Mouse (Mus musculus): Measurements from ENCODE around the gene Mok.

The Mok gene

GRCm38 (mm10) chr12:110850010-110850928 is 9.5 kb upstream of the Mok start, which contains the start of gene Zfp839:
TSS of gene Zfp839 (plus strand) at chr12:110850253.
- peak; percentile 93 for DNase-seq (ENCODE audit: low read depth, low spot score)

GRCm38 (mm10) chr12:110846191-110846765 is 5.5 kb upstream of the Mok start:
- no peak for DNase-seq (ENCODE audit: low read depth, low spot score)

- DNase-seq (ENCODE audit: low read depth, low spot score) = peak; percentile 94
Measured at GRCm38 (mm10) chr12:110845131-110845880, 4.6 kb upstream of the Mok start.

GRCm38 (mm10) chr12:110844227-110845130 is 3.7 kb upstream of the Mok start:
- peak; percentile 31 for DNase-seq (ENCODE audit: low read depth, low spot score)

DNA sequence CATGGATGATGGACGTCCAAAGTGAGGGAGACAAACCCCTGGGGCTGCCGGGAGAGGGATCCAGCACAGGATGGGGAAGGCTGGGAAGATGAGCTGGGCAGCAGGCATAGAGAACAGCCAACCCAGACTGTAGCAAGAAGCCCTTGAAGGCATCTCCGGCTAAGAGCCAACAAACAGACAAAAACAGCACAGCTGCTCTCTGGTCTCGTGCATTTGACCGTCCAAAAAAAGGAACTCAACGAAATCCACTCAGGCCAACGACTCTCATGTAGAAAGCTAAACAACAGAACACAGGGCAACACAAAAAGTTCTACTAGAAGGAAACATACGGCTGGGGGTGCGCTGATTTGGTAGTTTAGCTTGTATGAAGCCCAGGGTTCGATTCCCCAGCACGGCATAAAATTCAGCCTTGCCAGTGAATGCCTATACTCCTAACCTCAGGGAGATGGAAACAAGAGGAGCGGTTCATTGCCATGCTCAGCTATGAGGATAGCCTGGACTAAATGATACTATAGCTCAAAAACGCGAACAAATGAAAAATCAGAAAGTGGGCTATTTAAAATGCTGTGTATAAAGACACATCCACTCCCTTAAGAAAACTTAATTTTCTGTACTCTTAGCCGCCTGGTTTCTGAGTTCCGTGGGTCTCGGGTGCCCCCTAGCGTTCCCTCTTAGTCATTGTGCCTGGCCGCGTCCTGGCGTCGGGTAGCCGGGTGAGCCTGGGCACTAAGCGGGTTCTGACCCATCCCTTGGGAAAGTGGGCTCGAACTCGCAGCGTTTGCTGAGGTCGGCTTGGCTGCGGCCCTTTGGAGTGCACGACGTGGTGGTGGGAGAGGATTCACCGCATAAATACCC is 2.7 kb upstream of the Mok start:
- DNase-seq (ENCODE audit: low read depth, low spot score) = peak; percentile 82

DNA sequence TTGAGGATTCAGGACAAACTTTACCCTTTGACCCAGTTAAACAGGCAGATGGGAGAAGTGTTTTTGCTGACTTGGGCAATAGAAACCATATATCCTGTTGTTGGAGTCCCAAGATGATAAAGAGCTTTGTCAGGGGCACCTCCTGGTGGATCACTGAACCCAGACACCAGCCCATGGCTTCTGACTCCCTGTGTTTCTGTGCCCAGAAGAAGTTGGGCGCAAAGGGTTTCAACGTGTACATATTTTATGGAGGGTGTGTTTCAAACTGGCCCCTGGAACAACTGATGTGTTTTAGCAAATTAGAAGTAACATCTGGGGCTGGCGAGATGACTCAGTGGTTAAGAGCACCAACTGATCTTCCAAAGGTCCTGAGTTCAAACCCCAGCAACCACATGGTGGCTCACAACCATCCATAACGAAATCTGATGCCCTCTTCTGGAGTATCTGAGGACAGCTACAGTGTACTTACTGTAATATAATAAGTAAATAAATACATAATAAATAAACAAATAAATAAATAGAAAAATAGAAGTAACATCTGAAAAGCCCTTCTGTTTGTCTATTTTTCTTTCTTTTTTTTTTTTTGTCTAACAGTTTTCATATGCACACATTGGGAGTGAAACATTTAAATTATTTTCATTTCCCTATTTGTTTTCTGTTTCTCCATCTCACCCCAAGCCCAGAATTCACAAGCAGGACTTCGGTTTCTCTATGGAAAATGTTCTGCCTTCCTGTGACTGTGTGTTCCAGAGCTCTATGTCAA is 1.2 kb upstream of the Mok start:
- no peak for DNase-seq (ENCODE audit: low read depth, low spot score)

DNA sequence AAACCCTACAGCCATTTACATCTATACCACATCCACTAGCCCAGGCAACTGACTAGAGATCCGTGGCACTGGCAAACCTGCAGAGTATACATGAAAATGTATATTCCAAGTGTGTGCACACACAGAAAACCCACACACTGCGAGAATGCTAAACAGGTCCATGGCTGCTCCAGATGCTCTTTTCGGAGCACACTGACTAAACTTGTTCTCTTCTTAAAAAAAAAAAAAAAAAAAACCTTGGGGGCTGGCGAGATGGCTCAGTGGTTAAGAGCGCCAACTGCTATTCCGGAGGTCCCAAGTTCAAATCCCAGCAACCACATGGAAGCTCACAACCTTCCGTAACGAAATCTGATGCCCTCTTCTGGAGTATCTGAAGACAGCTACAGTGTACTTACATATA is 2.9 kb downstream of the Mok start:
- DNase-seq (ENCODE audit: low read depth, low spot score) = no peak

DNA sequence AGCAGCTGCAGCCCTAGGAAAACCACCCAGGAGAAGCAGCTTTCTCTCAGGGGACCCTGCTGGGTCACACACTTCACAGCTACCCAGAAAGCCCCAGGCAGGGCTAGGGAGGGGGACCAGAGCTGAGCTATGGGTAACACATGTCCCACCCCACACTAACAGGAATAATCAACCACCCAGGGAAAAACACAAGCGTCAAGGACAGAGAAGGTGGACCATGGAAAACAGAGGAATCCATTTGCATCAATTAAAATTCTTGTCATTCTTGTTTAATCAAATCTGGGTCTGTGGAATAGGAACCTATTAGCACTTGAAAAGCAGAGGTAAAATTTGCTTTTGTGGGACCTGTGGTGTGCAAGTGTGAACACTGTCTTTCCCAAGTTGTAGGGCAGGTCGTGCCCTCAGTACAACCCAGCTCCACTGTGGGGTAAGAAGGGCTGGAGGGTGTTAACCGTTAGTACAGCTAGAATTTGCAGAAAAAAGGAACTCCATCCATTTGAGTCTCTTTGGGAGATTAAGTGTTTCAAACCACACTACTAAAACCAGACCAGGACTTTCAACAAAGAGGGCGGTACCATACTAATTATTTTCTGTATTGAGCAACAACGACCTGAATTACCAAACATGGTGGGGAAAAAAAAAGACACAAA is 3.4 kb downstream of the Mok start:
- no peak for DNase-seq (ENCODE audit: low read depth, low spot score)

- no peak for DNase-seq (ENCODE audit: low read depth, low spot score)
Measured at GRCm38 (mm10) chr12:110836729-110837128, 4.0 kb downstream of the Mok start.

GRCm38 (mm10) chr12:110835182-110835581 is 5.6 kb downstream of the Mok start:
- DNase-seq (ENCODE audit: low read depth, low spot score) = no peak

GRCm38 (mm10) chr12:110830293-110831024 is 10.3 kb downstream of the Mok start:
- no peak for DNase-seq (ENCODE audit: low read depth, low spot score)

GRCm38 (mm10) chr12:110828908-110829307 is 11.8 kb downstream of the Mok start:
- DNase-seq (ENCODE audit: low read depth, low spot score) = no peak

DNA sequence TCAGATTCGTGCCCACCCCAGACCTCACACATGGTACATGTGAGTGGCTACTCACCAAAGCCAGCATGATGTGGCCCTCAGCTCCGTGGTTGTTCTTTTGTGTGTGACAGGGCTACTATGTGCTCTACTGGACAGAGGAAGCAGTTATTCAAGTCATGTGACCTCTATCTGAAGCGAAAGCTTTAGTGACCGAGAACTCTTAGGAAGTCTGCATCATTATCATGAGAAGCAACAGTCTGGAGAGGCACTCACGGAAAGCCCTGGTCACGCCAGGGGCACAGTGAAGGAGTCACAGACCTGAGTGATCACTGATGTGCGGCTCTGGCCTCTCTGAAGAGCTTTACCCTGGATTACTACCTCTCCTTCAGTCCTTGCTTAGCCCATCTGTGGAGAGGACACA is 18.4 kb downstream of the Mok start:
- no peak for DNase-seq (ENCODE audit: low read depth, low spot score)

GRCm38 (mm10) chr12:110821787-110822186 is 19.0 kb downstream of the Mok start:
- DNase-seq (ENCODE audit: low read depth, low spot score) = no peak

DNA sequence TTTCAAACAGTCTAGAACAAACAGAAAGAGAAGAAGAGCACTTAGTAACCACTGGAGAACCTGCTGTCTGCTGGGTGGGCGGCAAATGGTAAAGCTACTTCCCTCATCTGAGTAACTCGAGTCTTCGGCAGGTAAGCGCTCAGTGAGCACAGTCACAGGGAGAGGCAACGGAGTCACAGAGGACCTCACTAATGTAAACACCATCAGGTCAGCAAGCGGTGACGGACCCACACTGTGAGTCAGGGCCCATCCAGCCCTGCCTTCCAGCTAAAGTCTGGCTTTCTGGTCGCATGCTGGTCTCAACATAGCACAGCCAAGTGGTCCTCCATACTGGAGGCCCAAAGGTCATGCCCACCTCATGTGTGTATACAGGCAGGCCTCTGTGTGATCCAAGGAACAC is 21.4 kb downstream of the Mok start:
- DNase-seq (ENCODE audit: low read depth, low spot score) = no peak

DNA sequence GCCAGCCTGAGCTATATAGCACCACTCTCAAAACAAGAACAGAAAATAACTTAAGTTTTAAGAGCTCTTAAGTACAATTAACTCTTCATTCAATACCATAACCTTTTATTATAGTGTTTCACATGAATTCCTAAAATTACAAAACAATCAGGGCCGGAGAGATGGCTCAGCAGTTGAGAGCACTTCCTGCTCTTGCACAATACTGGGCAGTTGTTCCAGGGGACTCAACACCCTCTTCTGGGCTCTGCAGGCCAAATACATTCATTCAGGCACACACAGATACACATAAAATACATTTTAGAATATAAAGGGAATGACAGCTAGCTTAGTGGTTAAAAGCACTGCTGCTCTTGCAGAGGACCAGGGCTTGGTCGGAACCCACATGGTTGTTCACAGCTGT is 23.9 kb downstream of the Mok start:
- no peak for DNase-seq (ENCODE audit: low read depth, low spot score)

GRCm38 (mm10) chr12:110814924-110815323 is 25.8 kb downstream of the Mok start:
- DNase-seq (ENCODE audit: low read depth, low spot score) = no peak

DNA sequence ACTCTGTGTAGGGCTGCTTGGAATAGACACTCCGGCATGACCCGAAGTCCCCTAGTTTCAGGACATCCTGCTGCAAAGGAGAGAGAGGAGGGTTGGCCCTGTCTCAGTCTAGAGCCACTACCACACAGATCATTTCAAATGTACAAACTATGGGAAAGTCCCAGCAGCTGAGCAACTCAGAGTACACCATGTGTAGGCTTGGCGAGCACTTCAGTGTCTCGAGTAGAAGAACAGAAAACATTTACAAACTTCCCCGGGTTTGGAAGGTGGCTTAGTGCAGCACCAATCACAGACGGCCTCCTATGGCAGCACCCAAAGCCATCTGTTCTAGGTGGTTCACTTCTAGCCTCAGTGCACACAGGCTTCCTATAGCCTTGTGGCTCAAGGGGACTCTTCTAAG is 27.1 kb downstream of the Mok start:
- DNase-seq (ENCODE audit: low read depth, low spot score) = no peak
